9 mouse cellular contexts compared by ENCODE assay signal in genomic region chr11:90183361-90183760, GRCm38 (mm10). TPM values are rescaled to one million over a fixed set of nuclear protein-coding genes. Genes with fewer than 3 reads are reported as not detected.
DNase-seq lines count a peak whose midpoint lies in the region; ATAC-seq and TF ChIP-seq lines count a peak whose summit lies in the region.
"Had no signal": no experiment of that assay in that cellular context is flagged by ENCODE, and none has a peak within 500 bp of the region (broad histone marks: within the 10 kb centered on the region; RNA-seq: fewer than 3 reads in every experiment).

No protein-coding gene starts in this region.

- H3K27ac ChIP-seq in left cerebral cortex, adult 2 months: no peak overlapping the region

- peak; percentile 59 for TF ChIP-seq CTCF in left cerebral cortex, adult 2 months (IDR thresholded peaks at IDR 0.05)

- intact Hi-C loops in left cerebral cortex, adult 2 months (cut with DNase I): loop anchor here (2.0 to 5.0 kb wide), 4 partner anchors 69 to 439 kb away; no protein-coding TSS in a partner anchor
- intact Hi-C loops in left cerebral cortex, postnatal 36 days (cut with DNase I): loop anchor here (5.0 to 10.0 kb wide), 2 partner anchors 111 to 439 kb away; no protein-coding TSS in a partner anchor
- intact Hi-C loops in left cerebral cortex, postnatal 4 days (cut with DNase I): no loop called here

- H3K4me3 ChIP-seq in left cerebral cortex, adult 2 months: no peak overlapping the region
- H3K4me3 ChIP-seq: myocyte had no signal

- peak; percentile 2 for DNase-seq in cerebellum, adult 11 months
- no peak for DNase-seq in cerebellum, adult 11-12 months
- DNase-seq in left cerebral cortex, adult 2 months (ENCODE audit: extremely low spot score in 1 of 2, low spot score in 2 of 2): no peak
- no peak for DNase-seq in left cerebral cortex, postnatal 36 days (ENCODE audit: low spot score in 2 of 2)
- DNase-seq in adipocyte (ENCODE audit: low spot score): peak; percentile 83
- DNase-seq in skeletal muscle tissue, adult 2 months (ENCODE audit: low read depth, low spot score): peak; percentile 48
- no peak for DNase-seq in left cerebral cortex, postnatal 4 days

- peak; percentile 22 to 65 for ATAC-seq in hematopoietic stem cell, adult 5-6 weeks (replicated peaks in 1 of 2; ENCODE audit: insufficient read depth in 1 of 2, low FRiP score in 2 of 2, low TSS enrichment in 1 of 2, low read depth in 1 of 2, poor library complexity in 2 of 2, severe bottlenecking in 2 of 2)

RNA-seq across cellular contexts. Expression of gene Gm45716, which starts 4.1 kb away (rescaled TPM):
- total RNA-seq in left cerebral cortex, adult 2 months (2021): 1 to 10 TPM; 3.8 to 5.3 TPM
- total RNA-seq in left cerebral cortex, postnatal 36 days (2021): 1 to 10 TPM; 3.6 to 4.4 TPM
- total RNA-seq in hematopoietic stem cell, adult 5-6 weeks (2017): 3.8 and 11.2 TPM in 2 replicates
- 1 to 10 TPM; 7.4 to 8.3 TPM for total RNA-seq in left cerebral cortex, postnatal 4 days (2021)

Comparison
In these comparisons a context has a peak if more than half of its experiments do, and no peak if none do; other contexts are left out.
1. DNase-seq: peak in cerebellum, adult 11 months (single experiment), adipocyte (single experiment) and skeletal muscle tissue, adult 2 months (single experiment); none in cerebellum, adult 11-12 months (single experiment), left cerebral cortex, adult 2 months (0 of 2), left cerebral cortex, postnatal 36 days (0 of 2) and left cerebral cortex, postnatal 4 days (single experiment).